Comparison of ENCODE assay signal across 11 mouse cellular contexts in genomic region chr11:31617236-31617635, GRCm38 (mm10). TPM values are rescaled to one million over a fixed set of nuclear protein-coding genes. Genes with fewer than 3 reads are reported as not detected.
DNase-seq lines count a peak whose midpoint lies in the region; ATAC-seq and TF ChIP-seq lines count a peak whose summit lies in the region.
"Had no signal": no experiment of that assay in that cellular context is flagged by ENCODE, and none has a peak within 500 bp of the region (broad histone marks: within the 10 kb centered on the region; RNA-seq: fewer than 3 reads in every experiment).

No protein-coding gene starts in this region.

- ATAC-seq in liver, embryonic 12.5 days: no peak
- no peak for ATAC-seq in CD4-positive, CD25-positive, alpha-beta regulatory T cell, adult 4 months
- ATAC-seq in hindbrain, embryonic 11.5 days (ENCODE audit: low FRiP score): no peak
- no peak for ATAC-seq in erythroid progenitor cell, adult 5-6 weeks (replicated peaks; ENCODE audit: low FRiP score, poor library complexity, severe bottlenecking)

- H3K36me3 ChIP-seq in liver, adult 2 months (ENCODE audit: control insufficient read depth, insufficient read depth, low read length): no peaks in the 10 kb centered on the region
- H3K36me3 ChIP-seq in liver, embryonic 12.5 days: no peaks in the 10 kb centered on the region
- H3K36me3 ChIP-seq in hindbrain, embryonic 11.5 days (ENCODE audit: control insufficient read depth, insufficient read depth, low read length): no peaks in the 10 kb centered on the region
- H3K36me3 ChIP-seq: embryonic facial prominence, embryonic 12.5 days; G1E; liver, embryonic 13.5 days had no signal

- no peaks in the 10 kb centered on the region for H3K4me1 ChIP-seq in liver, adult 2 months (ENCODE audit: control insufficient read depth, insufficient read depth, low read length)
- no peaks in the 10 kb centered on the region for H3K4me1 ChIP-seq in liver, embryonic 12.5 days
- H3K4me1 ChIP-seq in lung, adult 2 months (ENCODE audit: control insufficient read depth, insufficient read depth, low read length): no peaks in the 10 kb centered on the region
- no peaks in the 10 kb centered on the region for H3K4me1 ChIP-seq in hindbrain, embryonic 11.5 days (replicated peaks; ENCODE audit: control insufficient read depth, insufficient read depth, low read length)
- H3K4me1 ChIP-seq: embryonic facial prominence, embryonic 12.5 days; liver, embryonic 13.5 days had no signal

- H3K9me3 ChIP-seq in liver, embryonic 12.5 days (replicated peaks): no peaks in the 10 kb centered on the region
- no peaks in the 10 kb centered on the region for H3K9me3 ChIP-seq in hindbrain, embryonic 11.5 days (ENCODE audit: control insufficient read depth, low read length)
- H3K9me3 ChIP-seq: embryonic facial prominence, embryonic 12.5 days; G1E; liver, embryonic 13.5 days had no signal

- DNase-seq in liver, adult 2 months (ENCODE audit: extremely low read depth, low read depth, low spot score): peak; percentile 9
- DNase-seq in gonadal fat pad, adult 2 months (ENCODE audit: low read depth): peak; percentile 81
- peak; percentile 90 for DNase-seq in lung, adult 2 months
- peak; percentile 80 for DNase-seq in urinary bladder, postnatal 25 days (ENCODE audit: low spot score)
- no peak for DNase-seq in hindbrain, embryonic 11.5 days (ENCODE audit: low spot score)
- DNase-seq: liver, embryonic 13.5 days had no signal

- no peaks in the 10 kb centered on the region for H3K27me3 ChIP-seq in liver, adult 2 months (ENCODE audit: control insufficient read depth, insufficient read depth, low read length)
- no peaks in the 10 kb centered on the region for H3K27me3 ChIP-seq in liver, embryonic 12.5 days (replicated peaks)
- no peaks in the 10 kb centered on the region for H3K27me3 ChIP-seq in hindbrain, embryonic 11.5 days (ENCODE audit: control insufficient read depth, insufficient read depth, low read length)
- H3K27me3 ChIP-seq: liver, embryonic 13.5 days had no signal

- H3K4me2 ChIP-seq in liver, embryonic 12.5 days: no peak overlapping the region
- H3K4me2 ChIP-seq in hindbrain, embryonic 11.5 days (replicated peaks; ENCODE audit: low read depth, low read length): no peak overlapping the region
- H3K4me2 ChIP-seq: embryonic facial prominence, embryonic 12.5 days; liver, embryonic 13.5 days had no signal

- no peaks in the 10 kb centered on the region for H3K79me2 ChIP-seq in liver, adult 2 months (ENCODE audit: control insufficient read depth, insufficient read depth, low read length)

- H3K4me3 ChIP-seq in liver, adult 2 months (ENCODE audit: insufficient read depth, low read depth, low read length): no peak overlapping the region
- no peak overlapping the region for H3K4me3 ChIP-seq in liver, embryonic 12.5 days
- H3K4me3 ChIP-seq in lung, adult 2 months (replicated peaks; ENCODE audit: extremely low read depth, low read depth, low read length): no peak overlapping the region
- H3K4me3 ChIP-seq in hindbrain, embryonic 11.5 days (ENCODE audit: low read depth, low read length): no peak overlapping the region
- H3K4me3 ChIP-seq: embryonic facial prominence, embryonic 12.5 days; liver, embryonic 13.5 days had no signal

- TF ChIP-seq CTCF in liver, adult 2 months (IDR thresholded peaks at IDR 0.05; ENCODE audit: low read depth, low read length): no peak
- no peak for TF ChIP-seq CTCF in lung, adult 2 months (IDR thresholded peaks at IDR 0.05; ENCODE audit: insufficient read depth, low read length)

- no peak overlapping the region for H3K27ac ChIP-seq in liver, adult 2 months (replicated peaks; ENCODE audit: insufficient read depth, low read depth, low read length)
- H3K27ac ChIP-seq in liver, embryonic 12.5 days: no peak overlapping the region
- H3K27ac ChIP-seq in hindbrain, embryonic 11.5 days (ENCODE audit: low read depth, low read length): no peak overlapping the region
- H3K27ac ChIP-seq: embryonic facial prominence, embryonic 12.5 days; liver, embryonic 13.5 days had no signal

- WGBS in liver, adult 2 months: 43% methylated on average over 3 of the region's 3 CpGs
- WGBS in liver, embryonic 12.5 days (ENCODE audit: insufficient replicate concordance): 48% methylated on average over 3 of the region's 3 CpGs
- WGBS in lung, adult 2 months: 27% methylated on average over 3 of the region's 3 CpGs
- WGBS in hindbrain, embryonic 11.5 days: 59% methylated on average over 3 of the region's 3 CpGs

- TF ChIP-seq POLR2A in liver, adult 2 months (IDR thresholded peaks at IDR 0.05; ENCODE audit: extremely low read depth, insufficient read depth, low read length): no peak
- TF ChIP-seq POLR2A in lung, adult 2 months (IDR thresholded peaks at IDR 0.05; ENCODE audit: borderline replicate concordance, extremely low read depth, low read depth, low read length): no peak

- no peak overlapping the region for H3K9ac ChIP-seq in liver, adult 2 months (ENCODE audit: low read depth, low read length)
- H3K9ac ChIP-seq in liver, embryonic 12.5 days: no peak overlapping the region
- no peak overlapping the region for H3K9ac ChIP-seq in hindbrain, embryonic 11.5 days (ENCODE audit: low read depth, low read length)
- H3K9ac ChIP-seq: embryonic facial prominence, embryonic 12.5 days; liver, embryonic 13.5 days had no signal

RNA-seq across cellular contexts. Expression of gene Bod1, which starts 54.4 kb away (rescaled TPM):
- 33.4 and 36.8 TPM in 2 replicates for total RNA-seq in liver, adult 2 months (2014; rRNA removed)
- polyA plus RNA-seq in liver, adult 2 months (2012; rRNA removed): 27.8 and 34.4 TPM in 2 replicates
- 22.3 and 24.2 TPM in 2 replicates for polyA plus RNA-seq in liver, embryonic 12.5 days (2016; fragmentation: Nextera tagmentation; extraction: Ambion mirVana)
- polyA plus RNA-seq in gonadal fat pad, adult 2 months (2012; rRNA removed): 75.3 and 79.4 TPM in 2 replicates
- 35.6 and 57.4 TPM in 2 replicates for polyA plus RNA-seq in lung, adult 2 months (2012; rRNA removed)
- polyA plus RNA-seq in CD4-positive, CD25-positive, alpha-beta regulatory T cell, adult 4 months (2017; shearing (Covaris generic)): 1 to 10 TPM; 7.6 to 8.2 TPM
- 149 and 164 TPM in 2 replicates for polyA plus RNA-seq in hindbrain, embryonic 11.5 days (2014; fragmentation: Nextera tagmentation; extraction: Ambion mirVana)
- total RNA-seq in erythroid progenitor cell, adult 5-6 weeks (2015; ENCODE audit: low replicate concordance): 3.4 and 4.7 TPM in 2 replicates
- 0.61 and 3.1 TPM in 2 replicates for total RNA-seq in erythroid progenitor cell, adult 5-6 weeks (2017; ENCODE audit: low replicate concordance)
